Mouse (Mus musculus): Measurements from ENCODE around the gene Dynlt1b. TPM values are rescaled to one million over a fixed set of nuclear protein-coding genes. Genes with fewer than 3 reads are reported as not detected.
"Not testable (repeated sequence)": the region's sequence is repeated elsewhere in the genome, so short reads cannot be mapped to it uniquely, and the experiment has no call there.

Gene Dynlt1b
- polyA plus RNA-seq, 1 experiment from 2014 or later, result 838 TPM

DNA sequence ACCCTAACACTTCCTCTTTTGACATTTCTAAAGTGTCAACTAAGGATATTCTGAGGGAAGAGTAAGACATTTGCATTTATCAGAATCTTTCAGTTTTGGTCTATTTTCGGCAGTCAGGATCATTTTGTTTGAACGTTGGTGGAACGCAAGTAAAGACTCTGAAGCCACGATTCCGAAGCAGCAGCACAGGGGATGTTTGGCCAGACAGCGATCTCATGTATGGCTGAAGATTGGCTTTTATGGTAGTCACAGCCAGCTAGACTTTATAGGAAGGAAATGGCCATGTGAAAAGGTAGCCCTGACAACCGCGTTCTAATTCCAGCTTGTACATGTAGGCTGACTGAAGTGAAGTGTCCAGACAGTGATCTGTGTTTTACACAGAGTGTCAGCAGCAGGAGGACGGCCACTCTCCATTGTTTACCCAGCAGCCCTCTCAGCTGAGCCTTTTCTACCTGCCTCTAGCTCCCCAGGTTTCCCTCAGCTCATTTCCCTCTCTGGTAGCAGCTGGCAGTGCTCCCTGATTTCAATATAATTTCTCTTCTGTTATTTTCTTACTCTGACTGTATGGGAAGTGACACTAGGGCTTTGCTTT is 594 bp downstream of the Dynlt1b start:
- not testable (repeated sequence) for DNase-seq (ENCODE audit: low spot score); H3K27ac ChIP-seq (ENCODE audit: low read depth, low read length); H3K4me1 ChIP-seq (replicated peaks; ENCODE audit: control insufficient read depth, insufficient read depth, low read length); H3K27me3 ChIP-seq (ENCODE audit: control insufficient read depth, insufficient read depth, low read length); H3K9me3 ChIP-seq (ENCODE audit: control insufficient read depth, low read length); H3K36me3 ChIP-seq (ENCODE audit: control insufficient read depth, insufficient read depth, low read length)
- ATAC-seq (ENCODE audit: low FRiP score), result peak; percentile 53
- WGBS, result 9% methylated on average over 8 of the region's 9 CpGs
- H3K9ac ChIP-seq (ENCODE audit: low read depth, low read length), result peak overlapping the region; percentile 35
- peak overlapping the region; percentile 42 for H3K4me2 ChIP-seq (replicated peaks; ENCODE audit: low read depth, low read length)
- peak overlapping the region; percentile 41 for H3K4me3 ChIP-seq (ENCODE audit: low read depth, low read length)

DNA sequence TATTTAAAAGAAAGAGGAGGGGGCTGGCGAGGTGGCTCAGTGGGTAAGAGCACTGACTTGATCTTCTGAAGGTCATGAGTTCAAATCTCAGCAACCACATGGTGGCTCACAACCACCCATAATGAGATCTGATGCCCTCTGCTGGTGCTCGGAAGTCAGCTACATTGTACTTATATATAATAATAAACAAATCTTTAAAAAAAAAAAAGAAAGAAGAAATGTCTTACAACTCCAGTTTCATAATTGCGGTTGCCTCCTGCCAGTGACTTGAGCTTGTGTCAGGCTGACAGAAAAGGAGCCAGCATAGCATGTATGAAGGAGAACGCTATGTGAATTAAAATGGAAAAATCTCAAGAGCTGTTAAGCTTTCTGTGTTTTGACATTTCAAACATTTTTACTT is 2.5 kb downstream of the Dynlt1b start:
- not testable (repeated sequence) for H3K4me2 ChIP-seq (replicated peaks; ENCODE audit: low read depth, low read length); H3K9ac ChIP-seq (ENCODE audit: low read depth, low read length); H3K9me3 ChIP-seq (ENCODE audit: control insufficient read depth, low read length); H3K27ac ChIP-seq (ENCODE audit: low read depth, low read length); DNase-seq (ENCODE audit: low spot score); H3K4me1 ChIP-seq (replicated peaks; ENCODE audit: control insufficient read depth, insufficient read depth, low read length); H3K4me3 ChIP-seq (ENCODE audit: low read depth, low read length); ATAC-seq (ENCODE audit: low FRiP score); H3K36me3 ChIP-seq (ENCODE audit: control insufficient read depth, insufficient read depth, low read length); H3K27me3 ChIP-seq (ENCODE audit: control insufficient read depth, insufficient read depth, low read length)
- 88% methylated on average over 3 of the region's 4 CpGs for WGBS

DNA sequence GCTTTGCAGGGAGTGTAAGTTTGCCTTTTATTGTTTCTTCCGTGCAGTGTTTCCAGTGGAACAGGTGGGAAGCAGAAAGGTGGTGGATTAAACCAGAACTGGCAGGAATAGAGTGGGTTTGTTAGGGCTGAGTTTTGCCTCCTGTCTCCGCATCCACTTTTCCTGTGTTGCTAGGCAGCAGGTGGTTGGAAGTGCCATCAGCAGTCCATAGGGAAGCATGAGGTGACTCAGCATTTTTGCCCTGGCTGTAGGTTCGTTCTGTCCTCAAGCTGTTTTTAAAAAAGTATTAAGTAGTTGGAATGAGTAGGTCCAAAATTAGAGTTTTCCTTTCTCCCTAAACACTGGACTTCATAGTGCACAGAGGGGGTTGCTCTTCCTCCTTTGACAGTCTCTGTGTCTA is 3.8 kb downstream of the Dynlt1b start:
- H3K9ac ChIP-seq (ENCODE audit: low read depth, low read length); H3K36me3 ChIP-seq (ENCODE audit: control insufficient read depth, insufficient read depth, low read length); ATAC-seq (ENCODE audit: low FRiP score); H3K9me3 ChIP-seq (ENCODE audit: control insufficient read depth, low read length); DNase-seq (ENCODE audit: low spot score); H3K27ac ChIP-seq (ENCODE audit: low read depth, low read length); H3K4me3 ChIP-seq (ENCODE audit: low read depth, low read length); H3K4me2 ChIP-seq (replicated peaks; ENCODE audit: low read depth, low read length); H3K27me3 ChIP-seq (ENCODE audit: control insufficient read depth, insufficient read depth, low read length); H3K4me1 ChIP-seq (replicated peaks; ENCODE audit: control insufficient read depth, insufficient read depth, low read length): not testable (repeated sequence)
- 83% methylated on average over 3 of the region's 3 CpGs for WGBS

DNA sequence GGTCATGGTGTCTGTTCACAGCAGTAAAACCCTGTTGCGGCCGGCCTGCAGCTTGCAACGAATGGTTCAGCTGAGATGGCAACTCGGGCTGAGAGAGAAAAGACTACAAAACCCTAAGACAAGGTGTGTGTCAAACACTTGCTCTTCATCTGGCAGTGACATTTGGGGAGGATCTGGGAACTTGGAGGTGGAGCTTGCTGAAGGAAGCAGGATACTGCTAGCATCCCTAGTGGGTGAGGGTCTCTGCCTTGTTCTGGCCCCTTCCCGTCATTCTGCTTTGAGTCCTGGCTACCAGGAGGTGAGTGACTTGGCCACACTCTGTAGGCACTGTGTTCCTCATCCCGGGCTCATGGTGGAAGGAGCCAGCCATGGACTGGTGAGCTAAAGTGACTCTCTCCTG is 8.2 kb downstream of the Dynlt1b start:
- H3K36me3 ChIP-seq (ENCODE audit: control insufficient read depth, insufficient read depth, low read length); H3K9ac ChIP-seq (ENCODE audit: low read depth, low read length); H3K4me2 ChIP-seq (replicated peaks; ENCODE audit: low read depth, low read length); H3K27ac ChIP-seq (ENCODE audit: low read depth, low read length); H3K4me1 ChIP-seq (replicated peaks; ENCODE audit: control insufficient read depth, insufficient read depth, low read length); H3K4me3 ChIP-seq (ENCODE audit: low read depth, low read length); DNase-seq (ENCODE audit: low spot score); H3K27me3 ChIP-seq (ENCODE audit: control insufficient read depth, insufficient read depth, low read length); ATAC-seq (ENCODE audit: low FRiP score); H3K9me3 ChIP-seq (ENCODE audit: control insufficient read depth, low read length): not testable (repeated sequence)
- WGBS, result 82% methylated on average over 6 of the region's 6 CpGs

DNA sequence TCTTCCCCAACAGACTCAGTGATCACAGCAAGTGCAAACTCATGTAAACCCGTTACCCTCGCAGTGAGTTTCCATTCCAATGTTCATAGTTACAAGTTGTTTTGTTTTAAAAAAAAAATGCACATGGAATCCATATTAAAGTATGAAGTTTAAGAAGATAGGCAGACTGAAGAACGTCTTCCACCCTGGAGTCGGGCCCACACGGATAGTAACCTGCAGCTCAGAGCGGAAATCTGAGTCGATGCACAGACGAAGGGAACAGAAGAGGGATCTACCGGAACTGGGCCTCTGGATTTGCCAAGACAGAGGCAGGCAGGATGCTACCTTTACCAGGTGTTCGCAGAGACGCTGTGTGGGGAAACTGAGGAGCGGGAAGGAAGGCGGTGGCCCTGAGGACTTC is 10.0 kb downstream of the Dynlt1b start:
- H3K36me3 ChIP-seq (ENCODE audit: control insufficient read depth, insufficient read depth, low read length); H3K9ac ChIP-seq (ENCODE audit: low read depth, low read length); H3K4me2 ChIP-seq (replicated peaks; ENCODE audit: low read depth, low read length); H3K27me3 ChIP-seq (ENCODE audit: control insufficient read depth, insufficient read depth, low read length); H3K4me3 ChIP-seq (ENCODE audit: low read depth, low read length); H3K27ac ChIP-seq (ENCODE audit: low read depth, low read length); H3K9me3 ChIP-seq (ENCODE audit: control insufficient read depth, low read length); ATAC-seq (ENCODE audit: low FRiP score); DNase-seq (ENCODE audit: low spot score); H3K4me1 ChIP-seq (replicated peaks; ENCODE audit: control insufficient read depth, insufficient read depth, low read length): not testable (repeated sequence)
- WGBS, result 95% methylated on average over 9 of the region's 13 CpGs

DNA sequence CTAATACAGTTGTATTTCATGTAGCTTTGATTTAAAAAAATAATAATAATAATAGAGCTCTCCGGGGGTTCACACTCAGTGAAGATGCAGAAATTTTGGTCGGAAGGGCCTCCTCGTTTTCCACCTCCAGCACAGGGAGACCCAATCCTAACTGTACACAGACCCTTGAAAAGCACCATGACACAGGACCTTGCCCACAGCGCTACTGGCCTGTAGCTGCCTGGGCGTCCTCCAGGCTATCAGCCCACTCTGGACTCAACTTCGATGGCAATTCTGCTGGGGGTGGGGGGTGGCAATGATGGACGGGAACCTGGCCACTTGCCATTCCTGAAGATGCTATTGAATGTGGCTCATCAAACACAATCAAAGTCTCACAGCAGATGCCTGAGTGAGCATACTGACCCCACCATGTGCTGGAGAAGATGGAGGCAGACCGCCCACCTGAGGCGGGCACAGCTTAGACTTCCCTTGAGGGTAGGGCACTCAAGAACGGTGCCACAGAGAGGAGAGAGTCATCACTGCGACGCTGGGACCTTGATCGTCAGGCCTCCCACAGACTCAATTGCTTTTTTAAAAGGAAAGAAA is 10.7 kb downstream of the Dynlt1b start:
- 95% methylated on average over 13 of the region's 13 CpGs for WGBS
- not testable (repeated sequence) for H3K9me3 ChIP-seq (ENCODE audit: control insufficient read depth, low read length); H3K36me3 ChIP-seq (ENCODE audit: control insufficient read depth, insufficient read depth, low read length); H3K9ac ChIP-seq (ENCODE audit: low read depth, low read length); H3K4me1 ChIP-seq (replicated peaks; ENCODE audit: control insufficient read depth, insufficient read depth, low read length); DNase-seq (ENCODE audit: low spot score); H3K27ac ChIP-seq (ENCODE audit: low read depth, low read length); H3K4me2 ChIP-seq (replicated peaks; ENCODE audit: low read depth, low read length); H3K4me3 ChIP-seq (ENCODE audit: low read depth, low read length); H3K27me3 ChIP-seq (ENCODE audit: control insufficient read depth, insufficient read depth, low read length); ATAC-seq (ENCODE audit: low FRiP score)

DNA sequence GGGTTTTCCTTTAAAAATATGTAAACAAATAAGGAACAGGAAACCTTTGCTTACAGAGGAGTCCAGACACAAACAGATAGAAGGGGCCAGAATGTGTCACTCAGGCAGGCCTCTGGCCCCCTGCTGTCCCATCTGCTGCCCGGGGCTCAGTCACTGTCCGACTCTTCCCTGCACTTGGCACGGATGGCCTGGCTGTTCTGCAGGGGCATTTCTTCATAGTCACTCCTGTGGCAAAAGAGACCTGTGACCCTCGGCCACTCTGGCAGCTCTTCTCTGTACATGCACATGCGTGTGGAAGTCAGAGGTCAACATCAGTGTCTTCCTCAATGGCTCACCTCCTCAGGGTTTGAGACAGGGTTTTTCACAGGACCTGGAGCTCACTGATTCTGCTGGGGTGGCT is 11.3 kb downstream of the Dynlt1b start:
- not testable (repeated sequence) for H3K9me3 ChIP-seq (ENCODE audit: control insufficient read depth, low read length); H3K4me3 ChIP-seq (ENCODE audit: low read depth, low read length); ATAC-seq (ENCODE audit: low FRiP score); H3K27ac ChIP-seq (ENCODE audit: low read depth, low read length); H3K4me2 ChIP-seq (replicated peaks; ENCODE audit: low read depth, low read length); H3K27me3 ChIP-seq (ENCODE audit: control insufficient read depth, insufficient read depth, low read length); H3K9ac ChIP-seq (ENCODE audit: low read depth, low read length); DNase-seq (ENCODE audit: low spot score); H3K36me3 ChIP-seq (ENCODE audit: control insufficient read depth, insufficient read depth, low read length); H3K4me1 ChIP-seq (replicated peaks; ENCODE audit: control insufficient read depth, insufficient read depth, low read length)
- WGBS, result 95% methylated on average over 5 of the region's 5 CpGs

DNA sequence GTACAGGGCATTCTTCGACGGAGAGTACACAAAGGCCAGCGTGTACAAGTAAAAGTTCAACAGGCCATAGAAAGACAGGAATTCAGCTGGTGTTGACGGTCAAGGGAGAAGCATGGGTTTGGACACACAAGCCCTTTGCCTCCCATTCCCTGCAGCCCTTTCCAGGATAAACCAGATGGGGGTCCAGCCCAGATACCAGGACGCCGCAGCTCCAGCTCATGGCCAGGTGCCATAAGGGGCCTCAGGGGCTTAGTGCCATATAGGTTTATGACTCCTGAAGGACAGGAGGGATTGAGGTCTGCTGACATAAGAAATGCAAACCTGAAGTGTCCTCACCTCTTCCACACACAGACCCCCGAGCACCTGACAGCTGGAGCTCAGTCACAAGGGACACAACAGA is 12.6 kb downstream of the Dynlt1b start:
- H3K9me3 ChIP-seq (ENCODE audit: control insufficient read depth, low read length); H3K9ac ChIP-seq (ENCODE audit: low read depth, low read length); DNase-seq (ENCODE audit: low spot score); H3K27ac ChIP-seq (ENCODE audit: low read depth, low read length); H3K36me3 ChIP-seq (ENCODE audit: control insufficient read depth, insufficient read depth, low read length); H3K4me1 ChIP-seq (replicated peaks; ENCODE audit: control insufficient read depth, insufficient read depth, low read length); H3K4me2 ChIP-seq (replicated peaks; ENCODE audit: low read depth, low read length); ATAC-seq (ENCODE audit: low FRiP score); H3K27me3 ChIP-seq (ENCODE audit: control insufficient read depth, insufficient read depth, low read length); H3K4me3 ChIP-seq (ENCODE audit: low read depth, low read length): not testable (repeated sequence)
- 94% methylated on average over 3 of the region's 7 CpGs for WGBS

DNA sequence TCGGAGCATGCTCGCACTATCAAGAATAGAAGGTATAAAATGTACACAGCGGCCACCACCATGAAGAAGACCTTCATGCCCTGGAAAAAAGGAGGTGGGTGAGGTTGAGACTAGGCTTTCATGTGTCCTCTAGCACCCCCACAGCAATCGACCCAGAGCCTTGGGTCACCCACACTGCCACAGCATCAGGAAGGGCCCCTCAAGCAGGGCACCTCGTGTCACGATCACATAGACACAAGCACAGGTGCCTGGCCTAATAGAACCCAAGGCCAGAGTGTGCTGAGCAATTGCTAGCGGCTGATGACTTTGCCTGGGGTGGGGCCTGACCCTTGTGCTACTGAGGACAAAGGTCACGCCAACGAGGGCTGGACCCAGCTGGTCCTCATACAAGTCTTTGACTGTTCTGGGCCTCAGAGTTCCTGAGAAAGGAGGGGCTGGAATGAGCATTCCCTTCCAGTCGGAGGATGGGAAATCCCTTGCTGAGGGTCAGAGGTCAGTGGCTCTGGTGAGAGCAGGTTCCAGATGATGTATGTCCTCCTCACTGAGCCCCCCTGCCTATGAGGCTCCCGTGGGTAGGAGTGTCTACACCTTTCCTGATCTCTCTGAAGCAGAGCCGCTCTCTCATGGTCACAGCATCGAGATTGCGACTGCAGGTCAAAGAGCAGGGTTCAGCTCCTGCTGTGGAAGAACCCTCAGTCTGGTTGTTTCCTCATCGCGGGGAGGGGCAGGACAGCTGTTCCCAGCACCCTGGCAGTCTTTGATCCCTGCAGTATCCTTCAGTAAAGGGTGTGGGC is 16.1 kb downstream of the Dynlt1b start:
- not testable (repeated sequence) for H3K9ac ChIP-seq (ENCODE audit: low read depth, low read length); H3K9me3 ChIP-seq (ENCODE audit: control insufficient read depth, low read length); H3K27ac ChIP-seq (ENCODE audit: low read depth, low read length); H3K27me3 ChIP-seq (ENCODE audit: control insufficient read depth, insufficient read depth, low read length); H3K4me2 ChIP-seq (replicated peaks; ENCODE audit: low read depth, low read length); H3K36me3 ChIP-seq (ENCODE audit: control insufficient read depth, insufficient read depth, low read length); H3K4me1 ChIP-seq (replicated peaks; ENCODE audit: control insufficient read depth, insufficient read depth, low read length); H3K4me3 ChIP-seq (ENCODE audit: low read depth, low read length); DNase-seq (ENCODE audit: low spot score)
- WGBS, result 48% methylated on average over 7 of the region's 16 CpGs
- ATAC-seq (ENCODE audit: low FRiP score), result peak; percentile 55
